Mouse (Mus musculus) liver, embryonic 18 days (tissue): ENCODE data around the gene Dppa1. TPM values are rescaled to one million over a fixed set of nuclear protein-coding genes. Genes with fewer than 3 reads are reported as not detected.

Experiments used
- polyA plus RNA-seq: library from polyadenylated mRNA; depleted of rRNA; stranded (reverse); fragments of >200 nt; gene quantifications from 2 replicates; pipeline ENCODE4 v1.2.3, GENCODE M21; 2012; rRNA removed

The Dppa1 gene
- polyA plus RNA-seq = not detected in 2 replicates

DNA sequence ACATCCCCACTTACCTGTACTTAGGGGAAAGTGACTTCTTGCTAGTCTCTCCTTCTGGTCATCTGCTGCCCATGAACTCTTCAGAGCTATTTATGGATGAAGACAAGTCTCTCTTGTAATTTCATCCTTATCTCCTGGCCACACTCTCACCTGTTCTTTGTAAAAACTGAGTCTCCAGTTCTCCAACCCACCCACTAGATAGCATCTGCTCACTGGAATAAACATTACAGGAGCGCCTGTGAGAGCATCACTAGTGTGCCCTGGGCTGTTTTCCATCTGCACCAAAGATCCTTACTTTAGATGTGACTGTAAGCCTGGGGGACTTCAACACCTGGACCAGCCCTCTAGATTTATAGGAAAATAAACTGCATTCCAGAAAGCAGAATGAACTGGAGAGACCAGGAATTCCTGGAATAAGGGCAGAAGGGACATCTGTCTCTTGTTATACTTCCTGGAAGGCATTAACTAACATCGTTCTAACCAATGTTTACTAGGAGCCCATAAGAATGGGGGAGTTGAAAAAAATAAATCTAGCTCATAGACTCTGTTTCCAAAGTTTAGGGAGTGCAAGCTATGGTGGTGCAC is at the start of gene Dppa1:
Gene Dppa1, minus strand, starts transcription at position 51 of the 585 bp plus-strand sequence.

DNA sequence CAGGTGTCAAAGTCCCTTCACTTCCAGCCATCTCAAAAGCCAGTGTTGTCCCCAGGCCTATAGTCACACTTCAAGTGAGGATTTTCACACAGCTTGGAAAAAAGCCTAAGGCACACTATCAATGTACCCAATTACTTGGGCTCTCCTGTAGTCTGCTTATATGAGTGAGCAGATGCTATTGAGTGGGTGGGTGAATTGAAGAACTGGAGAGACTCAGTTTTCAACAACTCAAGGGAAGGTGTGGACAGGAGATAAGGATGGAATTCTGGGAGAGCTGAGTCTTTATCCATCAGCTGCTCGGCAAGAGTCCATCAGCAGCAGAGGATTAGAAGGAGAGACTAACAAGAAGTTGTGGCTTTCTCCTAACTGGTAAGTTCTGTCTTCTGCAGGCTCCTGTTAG is 57.7 kb downstream of the Dppa1 start, which contains the start of gene BC053393:
Gene BC053393, plus strand, starts transcription at position 210 of the 400 bp plus-strand sequence.

Other genes with a start within 250 kb of the Dppa1 start
- 0.09 and 0.14 TPM in 2 replicates for gene Itk, start 239.7 kb downstream of the Dppa1 start, polyA plus RNA-seq
- gene Fam71b, start 232.7 kb downstream of the Dppa1 start, polyA plus RNA-seq = 0.05 and 0.06 TPM in 2 replicates
- 22.4 and 22.9 TPM in 2 replicates for gene Med7, start 192.3 kb downstream of the Dppa1 start, polyA plus RNA-seq
- gene Havcr2, start 174.3 kb downstream of the Dppa1 start, polyA plus RNA-seq = 0.14 and 0.20 TPM in 2 replicates
- gene Gm12169, start 105.0 kb downstream of the Dppa1 start, polyA plus RNA-seq = not detected in 2 replicates
- gene BC053393, start 57.7 kb downstream of the Dppa1 start, polyA plus RNA-seq = not detected in 2 replicates
- 56.2 and 65.3 TPM in 2 replicates for gene Timd2, start 77.8 kb upstream of the Dppa1 start, polyA plus RNA-seq
- 0.06 and 0.08 TPM in 2 replicates for gene Havcr1, start 105.8 kb upstream of the Dppa1 start, polyA plus RNA-seq
- gene Timd4, start 181.5 kb upstream of the Dppa1 start, polyA plus RNA-seq = 7.2 and 7.9 TPM in 2 replicates